Mouse (Mus musculus) layer of hippocampus, adult 8-10 months (tissue): ENCODE measurements at regions not wholly inside any gene's neighbourhood (a gene's known extent, or its start where the extent isn't known, plus 50 kb on each side); places are given as distances from the start of the nearest gene placed in this dataset.

ENCODE experiments used
- DNase-seq, 2 experiments: peaks; one replicate each; pipeline ENCODE4 v3.0.0; 2022; ENCODE audit warnings: low spot score in 2 of 2

DNA sequence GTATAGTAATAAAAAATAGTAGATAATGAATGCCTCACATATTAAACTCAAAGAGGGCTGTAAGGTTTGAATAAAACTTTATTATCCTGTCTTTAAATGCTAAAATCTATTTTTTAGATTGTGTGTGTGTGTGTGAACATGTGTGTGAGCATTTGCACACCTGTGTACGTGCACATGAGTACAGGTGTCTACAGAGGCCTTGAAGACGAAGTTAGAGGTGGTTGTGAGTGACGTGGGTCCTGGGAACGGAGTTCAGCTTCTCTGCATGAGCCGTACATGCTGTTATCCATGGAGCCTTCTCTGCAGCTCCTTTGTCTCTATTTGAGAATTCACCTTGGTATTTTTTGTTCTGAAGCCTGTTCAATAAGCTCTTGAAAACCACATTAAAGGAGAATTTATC lies 129.8 kb upstream of the Hmgn3 start:
- DNase-seq = no peak

DNA sequence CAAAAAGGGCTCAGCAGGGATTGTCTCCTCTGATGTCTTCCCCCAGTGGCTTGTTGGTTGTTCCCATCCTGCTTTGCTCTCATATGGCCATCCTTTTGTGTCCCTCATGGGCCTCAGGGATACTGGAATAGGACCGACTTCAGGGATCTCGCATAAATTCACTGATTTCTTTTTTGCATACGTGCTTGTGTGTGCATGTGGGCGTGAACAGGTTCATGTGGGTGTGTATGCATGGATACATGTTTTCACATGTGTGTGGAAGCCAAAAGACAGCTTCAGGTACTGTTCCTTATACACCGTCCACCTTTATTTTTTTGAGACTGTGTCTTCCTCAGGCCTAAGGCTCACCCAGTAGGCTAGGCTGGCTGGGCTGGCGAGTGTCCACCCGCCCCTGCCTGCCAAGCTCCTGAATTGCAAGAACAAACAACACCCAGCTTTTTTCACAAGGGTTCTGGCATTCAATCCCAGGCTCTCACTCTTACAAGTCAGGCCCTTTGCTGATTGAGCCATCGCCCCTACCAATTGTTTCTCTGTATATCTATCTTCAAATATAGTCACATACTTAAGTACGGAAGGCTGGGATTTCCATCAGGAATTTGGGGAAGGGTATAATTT lies 127.0 kb upstream of the Hmgn3 start:
- DNase-seq = peak in 1 of 2 experiments; percentile 11

- DNase-seq = no peak
Measured at GRCm38 (mm10) chr9:83265736-83266135, 119.3 kb upstream of the Hmgn3 start.

- DNase-seq = no peak
Measured at GRCm38 (mm10) chr9:83259511-83259910, 113.0 kb upstream of the Hmgn3 start.

DNA sequence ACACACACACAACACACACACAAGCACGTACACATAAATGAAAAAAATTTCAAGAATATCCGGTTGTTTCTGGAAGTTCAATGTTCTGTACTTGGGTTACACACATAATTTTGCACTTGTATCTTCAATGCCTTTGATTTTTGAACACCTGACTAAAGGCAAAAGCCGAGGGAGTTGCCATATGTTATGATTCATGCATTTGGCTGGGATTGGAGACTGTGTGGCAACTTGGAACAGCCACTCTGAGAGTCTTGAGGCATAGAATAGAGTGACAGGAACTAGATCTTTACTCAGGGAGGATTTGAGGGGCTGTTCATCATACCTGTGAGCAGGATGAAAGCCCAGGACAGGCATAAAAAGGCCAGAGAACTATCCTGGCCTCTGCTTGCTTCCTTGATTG lies 112.5 kb upstream of the Hmgn3 start:
- peak; percentile 15 to 24 for DNase-seq

DNA sequence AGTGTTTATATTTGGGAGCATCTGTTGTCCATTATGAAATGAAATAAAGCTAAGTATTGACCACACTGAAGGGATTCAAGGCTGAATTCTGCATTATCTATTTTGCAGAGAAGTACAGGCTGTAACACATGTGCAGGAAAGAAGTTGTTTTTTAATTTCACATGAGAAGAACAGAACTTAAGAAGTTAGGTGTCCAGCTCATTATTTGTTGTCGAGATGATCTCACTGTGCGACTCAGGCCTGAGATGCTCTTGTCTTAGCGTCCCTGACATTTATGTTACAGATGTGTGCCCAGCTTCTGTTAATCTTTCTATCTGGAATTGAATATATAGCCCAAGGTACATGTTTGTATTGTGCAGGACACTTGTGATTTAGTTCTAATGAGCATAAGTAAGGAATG lies 112.0 kb upstream of the Hmgn3 start:
- DNase-seq = no peak

DNA sequence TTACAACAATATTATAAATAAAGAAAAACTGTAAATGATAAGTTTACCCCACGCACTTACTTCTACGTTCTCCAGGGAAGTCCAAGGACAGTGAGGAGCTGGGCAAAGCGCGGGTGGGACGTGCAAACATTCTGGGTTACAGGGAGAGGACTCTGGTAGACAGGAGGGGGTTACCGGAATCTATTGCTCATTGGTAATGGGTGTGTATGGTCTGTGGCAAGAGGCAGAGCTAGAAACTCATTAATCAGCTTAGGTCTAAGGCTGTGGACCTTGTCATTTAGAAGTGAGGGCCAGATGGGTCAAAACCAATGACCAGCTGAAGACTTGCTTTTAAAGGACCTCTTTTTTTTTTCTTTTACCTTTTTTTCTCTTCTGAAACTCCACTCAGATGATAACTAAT lies 107.9 kb upstream of the Hmgn3 start:
- no peak for DNase-seq

DNA sequence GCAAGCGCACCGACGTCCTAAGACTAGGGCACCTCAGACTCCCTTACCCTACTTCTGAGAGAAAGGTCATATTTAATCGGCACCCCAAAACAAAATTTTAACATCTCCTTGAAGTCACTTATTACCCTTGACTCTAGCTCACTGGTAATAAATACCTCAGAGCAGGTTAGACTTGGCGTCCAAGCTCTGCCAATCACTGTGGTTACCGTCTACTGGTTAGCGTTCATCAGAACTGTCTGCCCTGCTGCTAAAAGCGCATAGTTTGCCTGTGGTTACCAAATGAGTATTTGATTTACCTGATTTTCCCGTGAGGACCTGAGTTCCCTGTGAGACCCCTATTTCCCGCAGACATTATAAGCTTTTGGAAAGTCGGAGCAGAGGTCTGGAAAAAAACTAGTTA lies 107.3 kb upstream of the Hmgn3 start:
- no peak for DNase-seq

- no peak for DNase-seq
Measured at GRCm38 (mm10) chr9:83251793-83252192, 105.3 kb upstream of the Hmgn3 start.

- no peak for DNase-seq
Measured at GRCm38 (mm10) chr9:83249871-83250270, 103.4 kb upstream of the Hmgn3 start.

- DNase-seq = no peak
Measured at GRCm38 (mm10) chr9:83248164-83248730, 101.8 kb upstream of the Hmgn3 start.

- DNase-seq = no peak
Measured at GRCm38 (mm10) chr9:83247066-83247668, 100.7 kb upstream of the Hmgn3 start.

DNA sequence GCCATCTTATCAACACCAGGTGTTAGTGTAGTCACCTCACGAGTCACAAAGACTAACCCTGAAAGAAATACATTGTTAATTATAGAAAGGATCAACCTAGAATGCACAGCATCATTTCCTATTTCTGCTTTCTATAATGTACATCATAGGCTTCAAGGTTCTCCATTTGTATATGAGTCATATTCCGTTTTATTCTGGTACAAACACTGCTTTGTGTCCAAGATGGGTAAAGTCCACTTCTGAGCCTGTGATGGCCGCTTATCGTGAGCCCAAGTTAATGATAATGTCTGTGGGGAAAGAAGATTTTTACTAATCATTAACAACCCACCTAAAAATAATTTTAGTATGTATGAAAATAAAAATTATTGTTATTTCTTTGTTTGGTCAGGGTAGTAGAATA lies 94.6 kb upstream of the Hmgn3 start:
- no peak for DNase-seq

- DNase-seq = no peak
Measured at GRCm38 (mm10) chr9:83239097-83239496, 92.6 kb upstream of the Hmgn3 start.

- DNase-seq = no peak
Measured at GRCm38 (mm10) chr9:83221866-83222265, 75.4 kb upstream of the Hmgn3 start.

DNA sequence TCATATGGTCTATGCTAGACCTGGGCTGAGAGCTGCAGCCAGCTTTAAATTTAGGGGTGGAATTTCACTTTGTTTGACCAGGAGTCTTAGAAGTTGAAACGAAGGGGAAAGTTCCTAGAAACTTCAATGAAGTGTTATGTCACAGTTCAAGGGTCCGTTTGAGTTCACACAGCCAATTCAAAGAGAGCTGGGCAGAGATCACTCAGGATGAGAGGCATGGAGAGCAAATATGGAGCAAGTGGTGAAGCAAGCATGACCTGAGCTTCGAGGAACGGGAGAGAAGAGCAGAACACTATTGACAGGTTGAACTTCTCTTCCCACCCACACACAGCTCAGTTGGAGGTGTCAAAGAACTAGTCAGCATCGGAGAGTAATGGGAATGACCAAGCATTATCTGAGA lies 56.1 kb upstream of the Hmgn3 start:
- DNase-seq = no peak

GRCm38 (mm10) chr9:83199771-83200170 lies 53.3 kb upstream of the Hmgn3 start:
- peak; percentile 44 to 53 for DNase-seq

- no peak for DNase-seq
Measured at GRCm38 (mm10) chr9:83199176-83199575, 52.7 kb upstream of the Hmgn3 start.

DNA sequence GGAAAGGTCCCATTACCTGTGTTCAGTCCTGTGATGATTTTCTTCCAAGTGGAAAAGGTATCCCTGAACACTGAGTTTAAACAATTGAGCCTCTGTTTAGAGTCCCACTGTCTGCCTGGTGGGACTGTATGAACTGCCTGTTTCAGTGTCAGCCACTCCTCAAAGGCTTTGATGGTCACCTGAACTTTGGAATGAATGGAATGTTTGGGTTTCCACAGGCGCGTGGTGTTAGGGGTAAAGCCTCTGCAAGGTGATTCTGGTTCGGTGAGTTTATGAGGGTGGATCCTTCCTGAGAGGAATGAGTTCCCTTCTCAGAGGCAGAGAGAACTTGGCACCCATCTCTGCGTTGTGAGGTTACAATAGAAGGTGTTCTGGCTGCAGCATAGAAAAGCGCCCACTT lies 50.5 kb upstream of the Hmgn3 start:
- no peak for DNase-seq
